Mouse (Mus musculus): ENCODE measurements around the gene Efna5.

DNA sequence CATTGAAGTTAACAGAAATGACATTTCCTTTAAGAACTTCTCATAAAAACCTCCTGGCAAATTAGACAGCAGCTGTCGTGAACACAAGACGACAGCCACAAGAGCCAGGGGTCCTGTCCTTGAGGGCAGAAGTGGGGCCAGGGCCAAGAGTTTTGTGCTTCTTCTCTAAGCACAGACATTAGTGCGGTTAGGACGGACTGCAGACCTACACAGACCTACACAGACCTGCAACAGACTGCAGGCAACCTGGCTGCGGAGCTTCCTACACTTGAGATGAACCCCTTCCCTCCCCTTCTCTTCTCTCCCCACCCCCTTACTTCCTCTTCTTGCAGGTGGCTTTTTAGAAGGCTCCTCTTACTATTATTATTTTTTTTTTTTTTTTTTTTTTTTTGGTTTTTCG is 100.0 kb downstream of the Efna5 start:
- TF ChIP-seq POLR2A (IDR thresholded peaks at IDR 0.05; ENCODE audit: borderline replicate concordance, insufficient read depth, low read length) = no peak
- no peak for TF ChIP-seq CTCF (IDR thresholded peaks at IDR 0.05; ENCODE audit: borderline replicate concordance, insufficient read depth, low read depth, low read length)

Measured in cerebellum, adult 2 months (tissue).